Mouse (Mus musculus): ENCODE measurements around the gene Plxna4. TPM values are rescaled to one million over a fixed set of nuclear protein-coding genes. Genes with fewer than 3 reads are reported as not detected.

The Plxna4 gene
- polyA plus RNA-seq, 1 experiment from 2014 or later = 4.3 TPM

GRCm38 (mm10) chr6:32369092-32369491, 218.9 kb downstream of the Plxna4 start:
- no peak overlapping the region for H3K27ac ChIP-seq

GRCm38 (mm10) chr6:32368408-32368807, 219.6 kb downstream of the Plxna4 start:
- peaks cover 17% of the 10 kb centered on the region for H3K4me1 ChIP-seq
- WGBS = 15% methylated on average over 4 of the region's 4 CpGs

More at GRCm38 (mm10) chr6:32369092-32369491, 218.9 kb downstream of the Plxna4 start:
- ATAC-seq (ENCODE audit: insufficient number of reproducible peaks, low FRiP score, low TSS enrichment, low read depth) = no peak
- H3K4me3 ChIP-seq = no peak overlapping the region
- no peaks in the 10 kb centered on the region for H3K36me3 ChIP-seq
- WGBS = 53% methylated on average over 3 of the region's 3 CpGs
- H3K4me2 ChIP-seq = no peak overlapping the region
- peaks cover 13% of the 10 kb centered on the region for H3K4me1 ChIP-seq
- H3K27me3 ChIP-seq = no peaks in the 10 kb centered on the region
- H3K9me3 ChIP-seq = no peaks in the 10 kb centered on the region
- no peak overlapping the region for H3K9ac ChIP-seq

GRCm38 (mm10) chr6:32364933-32365332, 223.1 kb downstream of the Plxna4 start:
- no peak overlapping the region for H3K9ac ChIP-seq
- ATAC-seq (ENCODE audit: insufficient number of reproducible peaks, low FRiP score, low TSS enrichment, low read depth) = no peak
- H3K4me2 ChIP-seq = no peak overlapping the region
- peaks cover 29% of the 10 kb centered on the region for H3K4me1 ChIP-seq
- no peaks in the 10 kb centered on the region for H3K36me3 ChIP-seq
- H3K9me3 ChIP-seq = no peaks in the 10 kb centered on the region
- 74% methylated on average over 5 of the region's 5 CpGs for WGBS
- H3K27ac ChIP-seq = no peak overlapping the region
- no peak overlapping the region for H3K4me3 ChIP-seq
- no peaks in the 10 kb centered on the region for H3K27me3 ChIP-seq

More at GRCm38 (mm10) chr6:32368408-32368807, 219.6 kb downstream of the Plxna4 start:
- Histone ChIP-seq H3K36me3 (no peaks in the 10 kb centered on the region), H3K9me3 (no peaks in the 10 kb centered on the region), H3K9ac (no peak overlapping the region), H3K4me3 (no peak overlapping the region), H3K4me2 (no peak overlapping the region), H3K27ac (no peak overlapping the region), H3K27me3 (no peaks in the 10 kb centered on the region)
- ATAC-seq (ENCODE audit: insufficient number of reproducible peaks, low FRiP score, low TSS enrichment, low read depth) = no peak

- Histone ChIP-seq H3K4me3 (no peak overlapping the region), H3K4me2 (no peak overlapping the region), H3K9me3 (no peaks in the 10 kb centered on the region), H3K27ac (no peak overlapping the region), H3K36me3 (no peaks in the 10 kb centered on the region), H3K27me3 (no peaks in the 10 kb centered on the region), H3K9ac (no peak overlapping the region), H3K4me1 (peaks cover 30% of the 10 kb centered on the region)
- 35% methylated on average over 7 of the region's 7 CpGs for WGBS
- no peak for ATAC-seq (ENCODE audit: insufficient number of reproducible peaks, low FRiP score, low TSS enrichment, low read depth)
Observed at GRCm38 (mm10) chr6:32363489-32364068, 224.4 kb downstream of the Plxna4 start.

- ATAC-seq (ENCODE audit: insufficient number of reproducible peaks, low FRiP score, low TSS enrichment, low read depth) = no peak
- H3K27ac ChIP-seq = peak overlapping the region; percentile 60; the same call in 1 of the 2 replicates
- H3K4me1 ChIP-seq = peaks cover 24% of the 10 kb centered on the region
Observed at GRCm38 (mm10) chr6:32362421-32362820, 225.6 kb downstream of the Plxna4 start.

GRCm38 (mm10) chr6:32359675-32360074, 228.3 kb downstream of the Plxna4 start:
- no peak overlapping the region for H3K4me3 ChIP-seq

More at GRCm38 (mm10) chr6:32362421-32362820, 225.6 kb downstream of the Plxna4 start:
- Histone ChIP-seq H3K36me3 (no peaks in the 10 kb centered on the region), H3K4me3 (no peak overlapping the region), H3K9ac (no peak overlapping the region), H3K4me2 (no peak overlapping the region), H3K27me3 (no peaks in the 10 kb centered on the region), H3K9me3 (no peaks in the 10 kb centered on the region)
- 84% methylated on average over 4 of the region's 4 CpGs for WGBS

GRCm38 (mm10) chr6:32357497-32357896, 230.5 kb downstream of the Plxna4 start:
- H3K4me2 ChIP-seq = no peak overlapping the region
- H3K9ac ChIP-seq = no peak overlapping the region
- ATAC-seq (ENCODE audit: insufficient number of reproducible peaks, low FRiP score, low TSS enrichment, low read depth) = no peak
- WGBS = 72% methylated on average over 5 of the region's 5 CpGs
- H3K27ac ChIP-seq = no peak overlapping the region
- no peak overlapping the region for H3K4me3 ChIP-seq
- H3K36me3 ChIP-seq = no peaks in the 10 kb centered on the region
- no peaks in the 10 kb centered on the region for H3K27me3 ChIP-seq
- no peaks in the 10 kb centered on the region for H3K9me3 ChIP-seq
- peaks cover 9% of the 10 kb centered on the region for H3K4me1 ChIP-seq

More at GRCm38 (mm10) chr6:32359675-32360074, 228.3 kb downstream of the Plxna4 start:
- Histone ChIP-seq H3K4me1 (peaks cover 27% of the 10 kb centered on the region), H3K27ac (no peak overlapping the region), H3K4me2 (no peak overlapping the region), H3K36me3 (no peaks in the 10 kb centered on the region), H3K9ac (no peak overlapping the region), H3K9me3 (no peaks in the 10 kb centered on the region), H3K27me3 (no peaks in the 10 kb centered on the region)
- no peak for ATAC-seq (ENCODE audit: insufficient number of reproducible peaks, low FRiP score, low TSS enrichment, low read depth)
- 46% methylated on average over 3 of the region's 3 CpGs for WGBS

- no peak for ATAC-seq (ENCODE audit: insufficient number of reproducible peaks, low FRiP score, low TSS enrichment, low read depth)
- no peaks in the 10 kb centered on the region for H3K9me3 ChIP-seq
- 0 out of 2 replicates have a peak, but pooled peaks cover 8% of the 10 kb centered on the region for H3K4me1 ChIP-seq
- 69% methylated on average over 4 of the region's 4 CpGs for WGBS
- no peak overlapping the region for H3K27ac ChIP-seq
- no peaks in the 10 kb centered on the region for H3K36me3 ChIP-seq
- no peak overlapping the region for H3K4me3 ChIP-seq
- no peak overlapping the region for H3K4me2 ChIP-seq
- no peak overlapping the region for H3K9ac ChIP-seq
- no peaks in the 10 kb centered on the region for H3K27me3 ChIP-seq
Observed at GRCm38 (mm10) chr6:32355559-32355958, 232.4 kb downstream of the Plxna4 start.

- ATAC-seq (ENCODE audit: insufficient number of reproducible peaks, low FRiP score, low TSS enrichment, low read depth) = no peak
- Histone ChIP-seq H3K4me3 (no peak overlapping the region), H3K27ac (no peak overlapping the region), H3K9ac (no peak overlapping the region), H3K36me3 (no peaks in the 10 kb centered on the region), H3K27me3 (no peaks in the 10 kb centered on the region), H3K9me3 (no peaks in the 10 kb centered on the region), H3K4me1 (peaks cover 8% of the 10 kb centered on the region), H3K4me2 (no peak overlapping the region)
- 58% methylated on average over 2 of the region's 2 CpGs for WGBS
Observed at GRCm38 (mm10) chr6:32348996-32349395, 239.0 kb downstream of the Plxna4 start.

GRCm38 (mm10) chr6:32348126-32348525, 239.9 kb downstream of the Plxna4 start:
- no peak overlapping the region for H3K4me3 ChIP-seq
- H3K4me2 ChIP-seq = no peak overlapping the region
- H3K4me1 ChIP-seq = peaks cover 8% of the 10 kb centered on the region
- H3K27ac ChIP-seq = no peak overlapping the region
- H3K36me3 ChIP-seq = no peaks in the 10 kb centered on the region
- 49% methylated on average over 6 of the region's 6 CpGs for WGBS
- no peaks in the 10 kb centered on the region for H3K27me3 ChIP-seq
- ATAC-seq (ENCODE audit: insufficient number of reproducible peaks, low FRiP score, low TSS enrichment, low read depth) = no peak
- H3K9me3 ChIP-seq = no peaks in the 10 kb centered on the region
- H3K9ac ChIP-seq = no peak overlapping the region

- Histone ChIP-seq H3K4me3 (no peak overlapping the region), H3K9ac (no peak overlapping the region), H3K36me3 (no peaks in the 10 kb centered on the region), H3K27me3 (no peaks in the 10 kb centered on the region), H3K4me1 (peaks cover 11% of the 10 kb centered on the region), H3K9me3 (no peaks in the 10 kb centered on the region), H3K27ac (no peak overlapping the region), H3K4me2 (no peak overlapping the region)
- ATAC-seq (ENCODE audit: insufficient number of reproducible peaks, low FRiP score, low TSS enrichment, low read depth) = no peak
- 75% methylated on average over 2 of the region's 2 CpGs for WGBS
Observed at GRCm38 (mm10) chr6:32346015-32346414, 242.0 kb downstream of the Plxna4 start.

GRCm38 (mm10) chr6:32342727-32343126, 245.3 kb downstream of the Plxna4 start:
- no peak overlapping the region for H3K4me2 ChIP-seq
- no peak for ATAC-seq (ENCODE audit: insufficient number of reproducible peaks, low FRiP score, low TSS enrichment, low read depth)
- 73% methylated on average over 8 of the region's 8 CpGs for WGBS
- no peak overlapping the region for H3K9ac ChIP-seq
- H3K4me1 ChIP-seq = peaks cover 7% of the 10 kb centered on the region; the same call in 1 of the 2 replicates
- H3K27me3 ChIP-seq = 0 out of 2 replicates have a peak, but pooled peaks cover 3% of the 10 kb centered on the region
- no peak overlapping the region for H3K4me3 ChIP-seq
- no peak overlapping the region for H3K27ac ChIP-seq
- H3K36me3 ChIP-seq = no peaks in the 10 kb centered on the region
- no peaks in the 10 kb centered on the region for H3K9me3 ChIP-seq

All from limb, embryonic 15.5 days (tissue).